Mouse (Mus musculus) kidney, adult 2 months (tissue): Measurements from ENCODE around the gene Cnr2.

Experiments used
- CTCF ChIP-seq: fragments of 200-500 bp; conservative IDR thresholded peaks from 2 replicates; pipeline ENCODE4 v1.5.1; 2011; ENCODE audit warnings: low read depth, mild to moderate bottlenecking, control low read depth, low read length, moderate library complexity, mixed read lengths; ENCODE audit not compliant: insufficient read depth, insufficient read length
- POLR2A ChIP-seq: fragments of 200-500 bp; IDR thresholded peaks from one replicate; pipeline ENCODE4 v1.6.1; 2011; ENCODE audit warnings: low read depth, low read length, control low read depth

DNA sequence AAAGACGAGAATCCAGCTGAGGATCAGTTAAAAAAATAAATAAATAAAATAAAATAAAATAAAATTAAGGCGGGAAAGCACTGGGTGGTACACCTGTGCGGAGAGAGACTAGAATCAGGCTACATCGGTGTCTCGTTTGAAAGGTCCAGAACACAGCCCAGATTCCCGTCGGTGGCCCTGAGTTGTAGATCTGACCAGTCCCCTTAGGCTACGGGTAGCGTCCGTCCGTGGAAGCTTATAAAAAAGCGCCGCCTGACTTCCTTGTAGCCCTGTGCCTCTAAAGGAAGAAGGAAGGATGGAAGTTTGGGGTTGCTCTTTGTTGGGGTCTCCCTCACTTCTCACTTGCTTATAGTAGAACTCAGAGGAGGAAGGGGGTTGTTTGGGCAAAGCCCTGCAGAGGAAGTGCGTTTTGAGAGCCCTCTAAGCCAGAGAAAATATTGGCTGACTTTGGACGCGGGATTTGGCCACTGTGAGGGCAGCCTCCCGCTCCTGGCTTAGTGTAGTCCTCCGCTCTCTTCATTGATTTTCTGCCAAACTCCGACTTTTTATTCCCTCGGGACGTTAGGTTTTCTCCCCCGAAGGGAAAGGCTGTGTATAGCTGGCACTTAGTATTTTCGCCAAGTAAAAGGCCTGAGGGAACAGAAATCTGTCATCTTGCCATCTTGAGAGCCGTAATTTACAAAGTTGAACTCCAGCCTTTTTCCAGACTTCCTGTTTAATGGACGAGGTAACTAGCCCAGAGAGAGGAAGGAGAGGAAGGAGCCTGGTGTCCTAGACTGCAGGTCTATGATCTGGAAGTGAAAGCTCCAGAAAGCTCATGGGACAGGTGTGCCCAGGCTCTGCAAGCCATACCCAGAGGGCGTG is 26.3 kb downstream of the Cnr2 start:
- TF ChIP-seq POLR2A, result no peak
- TF ChIP-seq CTCF, result no peak
